9 mouse cellular contexts compared by ENCODE assay signal in the genomic region with DNA sequence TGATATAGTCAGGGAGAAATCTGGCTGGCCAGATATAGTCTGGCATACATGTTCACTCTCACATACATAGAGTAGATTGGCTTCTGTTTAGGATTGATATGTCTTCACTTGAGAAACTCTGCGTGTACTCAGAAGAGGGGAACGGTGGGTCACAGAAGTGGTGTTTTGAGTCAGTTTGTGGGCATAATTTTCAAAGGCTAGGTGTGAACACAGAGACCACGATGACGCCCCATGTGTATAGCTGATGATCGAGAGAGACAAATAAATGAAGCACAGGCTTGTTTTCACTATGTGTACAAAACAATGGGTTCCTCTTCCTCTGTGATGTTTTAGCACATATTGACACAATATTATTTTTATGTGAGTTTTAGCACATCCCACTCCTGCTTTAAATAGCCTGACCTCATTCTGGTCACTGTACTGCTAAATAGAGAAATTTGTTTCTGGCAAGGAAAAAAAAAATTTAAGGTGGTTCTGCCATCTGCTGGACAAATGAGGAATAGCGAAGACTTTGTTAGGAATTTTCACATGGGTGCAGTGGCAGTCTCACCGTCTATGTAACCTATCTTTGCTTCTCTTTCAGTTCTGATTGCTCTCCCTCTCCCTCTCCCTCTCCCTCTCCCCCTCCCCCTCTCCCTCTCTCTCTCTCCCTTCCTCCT. TPM values are rescaled to one million over a fixed set of nuclear protein-coding genes. Genes with fewer than 3 reads are reported as not detected.
DNase-seq lines count a peak whose midpoint lies in the region; ATAC-seq lines count a peak whose summit lies in the region.
"Had no signal": no experiment of that assay in that cellular context is flagged by ENCODE, and none has a peak within 500 bp of the region (broad histone marks: within the 10 kb centered on the region; RNA-seq: fewer than 3 reads in every experiment).

No protein-coding gene starts in this region.

- DNase-seq in kidney, adult 18-20 months = peak; percentile 46
- peak; percentile 60 for DNase-seq in ES-CJ7 (ENCODE audit: low read depth, low spot score)
- peak; percentile 63 for DNase-seq in c-Kit-positive CD71-negative TER-119-negative erythroid progenitor cells, embryonic 14.5 days (ENCODE audit: low read depth)
- peak; percentile 65 to 93 for DNase-seq in frontal cortex, postnatal 36 days (ENCODE audit: low spot score in 2 of 2)
- peak; percentile 83 to 91 for DNase-seq in left cerebral cortex, postnatal 25 days (ENCODE audit: low spot score in 2 of 2)
- peak; percentile 46 for DNase-seq in neural tube, embryonic 11.5 days (ENCODE audit: low spot score)

- WGBS in kidney, embryonic 14.5 days = 63% methylated on average over 7 of the region's 7 CpGs
- WGBS in neural tube, embryonic 11.5 days = 62% methylated on average over 7 of the region's 7 CpGs

- intact Hi-C loops in left cerebral cortex, postnatal 25 days (cut with DNase I) = loop anchor here (1.0 kb wide), 2 partner anchors 49 to 208 kb away; a partner anchor contains a TSS

- no peak overlapping the region for H3K4me3 ChIP-seq in kidney, embryonic 14.5 days (ENCODE audit: low read length)
- no peak overlapping the region for H3K4me3 ChIP-seq in neural tube, embryonic 11.5 days (ENCODE audit: low read depth, low read length)
- H3K4me3 ChIP-seq: lung, embryonic 15.5 days had no signal

- no peak overlapping the region for H3K27ac ChIP-seq in kidney, embryonic 14.5 days (ENCODE audit: low read depth, low read length)
- H3K27ac ChIP-seq in neural tube, embryonic 11.5 days (ENCODE audit: low read depth, low read length) = no peak overlapping the region
- H3K27ac ChIP-seq: lung, embryonic 15.5 days had no signal

- H3K9me3 ChIP-seq in kidney, embryonic 14.5 days (ENCODE audit: control insufficient read depth, low read length) = no peaks in the 10 kb centered on the region
- H3K9me3 ChIP-seq in neural tube, embryonic 11.5 days (ENCODE audit: control insufficient read depth, low read length) = no peaks in the 10 kb centered on the region
- H3K9me3 ChIP-seq: lung, embryonic 15.5 days had no signal

- H3K4me1 ChIP-seq in kidney, embryonic 14.5 days (ENCODE audit: control insufficient read depth, insufficient read depth, low read length) = no peaks in the 10 kb centered on the region
- H3K4me1 ChIP-seq in neural tube, embryonic 11.5 days (ENCODE audit: control insufficient read depth, insufficient read depth, low read length) = peaks cover 6% of the 10 kb centered on the region; the same call in 1 of the 2 replicates

- no peak for ATAC-seq in kidney, embryonic 14.5 days (ENCODE audit: low FRiP score, low TSS enrichment)
- ATAC-seq in neural tube, embryonic 11.5 days (ENCODE audit: insufficient read depth, low FRiP score, low TSS enrichment) = no peak
- ATAC-seq in erythroblast, adult 5-6 weeks (replicated peaks; ENCODE audit: low FRiP score, poor library complexity, severe bottlenecking) = no peak

- no peak overlapping the region for H3K9ac ChIP-seq in kidney, embryonic 14.5 days (ENCODE audit: low read depth, low read length)
- no peak overlapping the region for H3K9ac ChIP-seq in neural tube, embryonic 11.5 days (ENCODE audit: low read length)
- H3K9ac ChIP-seq: lung, embryonic 15.5 days had no signal

- no peaks in the 10 kb centered on the region for H3K36me3 ChIP-seq in kidney, embryonic 14.5 days (ENCODE audit: control insufficient read depth, insufficient read depth, low read length)
- H3K36me3 ChIP-seq in neural tube, embryonic 11.5 days (ENCODE audit: control insufficient read depth, insufficient read depth, low read length) = no peaks in the 10 kb centered on the region
- H3K36me3 ChIP-seq: lung, embryonic 15.5 days had no signal

- H3K27me3 ChIP-seq in kidney, embryonic 14.5 days (ENCODE audit: control insufficient read depth, insufficient read depth, low read length) = no peaks in the 10 kb centered on the region
- no peaks in the 10 kb centered on the region for H3K27me3 ChIP-seq in neural tube, embryonic 11.5 days (ENCODE audit: control insufficient read depth, insufficient read depth, low read length)
- H3K27me3 ChIP-seq: lung, embryonic 15.5 days had no signal

- no peak overlapping the region for H3K4me2 ChIP-seq in kidney, embryonic 14.5 days (replicated peaks; ENCODE audit: low read depth, low read length)
- no peak overlapping the region for H3K4me2 ChIP-seq in neural tube, embryonic 11.5 days (ENCODE audit: low read depth)
- H3K4me2 ChIP-seq: lung, embryonic 15.5 days had no signal

RNA-seq across cellular contexts. Expression of a gene that starts 4.6 kb away (rescaled TPM):
- 6.3 and 8.4 TPM in 2 replicates for polyA plus RNA-seq in kidney, embryonic 14.5 days (2014; fragmentation: Nextera tagmentation; extraction: Ambion mirVana)
- 10 to 100 TPM; 13.4 to 15.3 TPM for total RNA-seq in left cerebral cortex, postnatal 25 days (2021)
- polyA plus RNA-seq in neural tube, embryonic 11.5 days (2014; fragmentation: Nextera tagmentation; extraction: Ambion mirVana) = 7.1 and 7.8 TPM in 2 replicates
- 1.7 and 3.8 TPM in 2 replicates for total RNA-seq in erythroblast, adult 5-6 weeks (2015; ENCODE audit: low replicate concordance)
- total RNA-seq in erythroblast, adult 5-6 weeks (2017; ENCODE audit: low replicate concordance) = 1.3 and 1.7 TPM in 2 replicates

RNA-seq across cellular contexts. Expression of a gene that starts 31.7 kb away (rescaled TPM):
- polyA plus RNA-seq in kidney, embryonic 14.5 days (2014; fragmentation: Nextera tagmentation; extraction: Ambion mirVana) = 0.18 and 0.30 TPM in 2 replicates
- 10 to 100 TPM; 10.3 to 10.6 TPM for total RNA-seq in left cerebral cortex, postnatal 25 days (2021)
- 0.31 and 0.49 TPM in 2 replicates for polyA plus RNA-seq in neural tube, embryonic 11.5 days (2014; fragmentation: Nextera tagmentation; extraction: Ambion mirVana)
- 11.5 and 14.4 TPM in 2 replicates for total RNA-seq in erythroblast, adult 5-6 weeks (2015; ENCODE audit: low replicate concordance)
- 5.9 and 6.7 TPM in 2 replicates for total RNA-seq in erythroblast, adult 5-6 weeks (2017; ENCODE audit: low replicate concordance)

RNA-seq across cellular contexts. Expression of a gene that starts 48.0 kb away (rescaled TPM):
- polyA plus RNA-seq in kidney, embryonic 14.5 days (2014; fragmentation: Nextera tagmentation; extraction: Ambion mirVana) = 16.7 and 20.0 TPM in 2 replicates
- total RNA-seq in left cerebral cortex, postnatal 25 days (2021) = 100 to 1,000 TPM; 110 to 127 TPM
- polyA plus RNA-seq in neural tube, embryonic 11.5 days (2014; fragmentation: Nextera tagmentation; extraction: Ambion mirVana) = 18.4 and 19.6 TPM in 2 replicates
- 99.0 and 127 TPM in 2 replicates for total RNA-seq in erythroblast, adult 5-6 weeks (2015; ENCODE audit: low replicate concordance)
- total RNA-seq in erythroblast, adult 5-6 weeks (2017; ENCODE audit: low replicate concordance) = 133 and 258 TPM in 2 replicates
